Mouse (Mus musculus): ENCODE results near the gene Cct2. TPM values are rescaled to one million over a fixed set of nuclear protein-coding genes. Genes with fewer than 3 reads are reported as not detected.
"Not testable (repeated sequence)": the region's sequence is repeated elsewhere in the genome, so short reads cannot be mapped to it uniquely, and the experiment has no call there.

Gene Cct2
- polyA plus RNA-seq, 1 experiment = 287 TPM

- no peak for DNase-seq (ENCODE audit: low read depth)
- TF ChIP-seq POLR2A (IDR thresholded peaks at IDR 0.05; ENCODE audit: borderline replicate concordance, extremely low read depth, insufficient read depth, insufficient read length, poor library complexity, severe bottlenecking) (no peak), CTCF (IDR thresholded peaks at IDR 0.05; ENCODE audit: borderline replicate concordance, extremely low read depth, insufficient read depth, insufficient read length) (no peak)
Measured at GRCm38 (mm10) chr10:117049961-117050597, 13.5 kb downstream of the Cct2 start.

GRCm38 (mm10) chr10:117049253-117049652 is 14.4 kb downstream of the Cct2 start:
- DNase-seq (ENCODE audit: low read depth) = no peak
- TF ChIP-seq CTCF (IDR thresholded peaks at IDR 0.05; ENCODE audit: borderline replicate concordance, extremely low read depth, insufficient read depth, insufficient read length) = no peak
- TF ChIP-seq POLR2A (IDR thresholded peaks at IDR 0.05; ENCODE audit: borderline replicate concordance, extremely low read depth, insufficient read depth, insufficient read length, poor library complexity, severe bottlenecking) = no peak

GRCm38 (mm10) chr10:117045175-117046056 is 18.2 kb downstream of the Cct2 start, which contains the start of gene Lrrc10:
TSS of gene Lrrc10 (plus strand) at chr10:117045341.
- TF ChIP-seq CTCF (IDR thresholded peaks at IDR 0.05; ENCODE audit: borderline replicate concordance, extremely low read depth, insufficient read depth, insufficient read length) = no peak
- no peak for TF ChIP-seq POLR2A (IDR thresholded peaks at IDR 0.05; ENCODE audit: borderline replicate concordance, extremely low read depth, insufficient read depth, insufficient read length, poor library complexity, severe bottlenecking)
- peak; percentile 49 for DNase-seq (ENCODE audit: low read depth)

GRCm38 (mm10) chr10:117043497-117044166 is 20.0 kb downstream of the Cct2 start:
- not testable (repeated sequence) for DNase-seq (ENCODE audit: low read depth)

GRCm38 (mm10) chr10:117042295-117042694 is 21.3 kb downstream of the Cct2 start:
- TF ChIP-seq POLR2A (IDR thresholded peaks at IDR 0.05; ENCODE audit: borderline replicate concordance, extremely low read depth, insufficient read depth, insufficient read length, poor library complexity, severe bottlenecking) (no peak), CTCF (IDR thresholded peaks at IDR 0.05; ENCODE audit: borderline replicate concordance, extremely low read depth, insufficient read depth, insufficient read length) (no peak)
- no peak for DNase-seq (ENCODE audit: low read depth)

GRCm38 (mm10) chr10:117040355-117040754 is 23.3 kb downstream of the Cct2 start:
- peak; percentile 48 for DNase-seq (ENCODE audit: low read depth)
- no peak for TF ChIP-seq POLR2A (IDR thresholded peaks at IDR 0.05; ENCODE audit: borderline replicate concordance, extremely low read depth, insufficient read depth, insufficient read length, poor library complexity, severe bottlenecking)
- TF ChIP-seq CTCF (IDR thresholded peaks at IDR 0.05; ENCODE audit: borderline replicate concordance, extremely low read depth, insufficient read depth, insufficient read length) = peak; percentile 32; the same call in 1 of the 2 replicates

GRCm38 (mm10) chr10:117033785-117034184 is 29.8 kb downstream of the Cct2 start:
- TF ChIP-seq POLR2A (IDR thresholded peaks at IDR 0.05; ENCODE audit: borderline replicate concordance, extremely low read depth, insufficient read depth, insufficient read length, poor library complexity, severe bottlenecking) (no peak), CTCF (IDR thresholded peaks at IDR 0.05; ENCODE audit: borderline replicate concordance, extremely low read depth, insufficient read depth, insufficient read length) (peak; percentile 69)
- peak; percentile 81 for DNase-seq (ENCODE audit: low read depth)

- TF ChIP-seq CTCF (IDR thresholded peaks at IDR 0.05; ENCODE audit: borderline replicate concordance, extremely low read depth, insufficient read depth, insufficient read length) = no peak
- TF ChIP-seq POLR2A (IDR thresholded peaks at IDR 0.05; ENCODE audit: borderline replicate concordance, extremely low read depth, insufficient read depth, insufficient read length, poor library complexity, severe bottlenecking) = no peak
- no peak for DNase-seq (ENCODE audit: low read depth)
Measured at GRCm38 (mm10) chr10:117031160-117031559, 32.5 kb downstream of the Cct2 start.

GRCm38 (mm10) chr10:117026176-117026575 is 37.4 kb downstream of the Cct2 start:
- TF ChIP-seq POLR2A (IDR thresholded peaks at IDR 0.05; ENCODE audit: borderline replicate concordance, extremely low read depth, insufficient read depth, insufficient read length, poor library complexity, severe bottlenecking) (no peak), CTCF (IDR thresholded peaks at IDR 0.05; ENCODE audit: borderline replicate concordance, extremely low read depth, insufficient read depth, insufficient read length) (no peak)
- no peak for DNase-seq (ENCODE audit: low read depth)

- not testable (repeated sequence) for DNase-seq (ENCODE audit: low read depth)
Measured at GRCm38 (mm10) chr10:117025776-117026175, 37.8 kb downstream of the Cct2 start.

GRCm38 (mm10) chr10:117023693-117024092 is 39.9 kb downstream of the Cct2 start:
- TF ChIP-seq CTCF (IDR thresholded peaks at IDR 0.05; ENCODE audit: borderline replicate concordance, extremely low read depth, insufficient read depth, insufficient read length) = no peak
- TF ChIP-seq POLR2A (IDR thresholded peaks at IDR 0.05; ENCODE audit: borderline replicate concordance, extremely low read depth, insufficient read depth, insufficient read length, poor library complexity, severe bottlenecking) = no peak
- DNase-seq (ENCODE audit: low read depth) = no peak
